Mouse (Mus musculus) 3T3-L1 (cell line): ENCODE data around the gene Aoc1.

Experiments
- DNase-seq: peaks from one replicate; pipeline ENCODE4 v3.0.0-alpha.2; 2015; ENCODE audit warnings: low read depth, low spot score

Aoc1 gene

GRCm38 (mm10) chr6:48906371-48906770 is 33.7 kb downstream of the Aoc1 start:
- DNase-seq = no peak

GRCm38 (mm10) chr6:48909229-48909628 is 36.5 kb downstream of the Aoc1 start:
- no peak for DNase-seq

GRCm38 (mm10) chr6:48912033-48912432 is 39.3 kb downstream of the Aoc1 start:
- DNase-seq = peak; percentile 57

GRCm38 (mm10) chr6:48913587-48913986 is 40.9 kb downstream of the Aoc1 start:
- no peak for DNase-seq

- no peak for DNase-seq
These were observed 56.9 kb downstream of the Aoc1 start, which contains the start of gene 1600015I10Rik for GRCm38 (mm10) chr6:48929595-48929994. 1600015I10Rik (plus strand) TSS chr6:48929895.

GRCm38 (mm10) chr6:48949596-48949995 is 76.9 kb downstream of the Aoc1 start:
- DNase-seq = no peak

- DNase-seq = no peak
These were observed 78.0 kb downstream of the Aoc1 start for GRCm38 (mm10) chr6:48950676-48951075.

- no peak for DNase-seq
These were observed 78.9 kb downstream of the Aoc1 start for GRCm38 (mm10) chr6:48951630-48952029.

- DNase-seq = no peak
These were observed 80.5 kb downstream of the Aoc1 start for GRCm38 (mm10) chr6:48953220-48953619.

- DNase-seq = no peak
These were observed 81.5 kb downstream of the Aoc1 start for GRCm38 (mm10) chr6:48954211-48954610.

- DNase-seq = peak; percentile 61
These were observed 82.2 kb downstream of the Aoc1 start for GRCm38 (mm10) chr6:48954946-48955345.

- no peak for DNase-seq
These were observed 84.1 kb downstream of the Aoc1 start for GRCm38 (mm10) chr6:48956785-48957184.

- peak; percentile 57 for DNase-seq
These were observed 85.4 kb downstream of the Aoc1 start for GRCm38 (mm10) chr6:48958053-48958452.
